Mouse (Mus musculus): ENCODE results near the gene Knstrn. TPM values are rescaled to one million over a fixed set of nuclear protein-coding genes. Genes with fewer than 3 reads are reported as not detected.

Knstrn gene
- polyA plus RNA-seq, 1 experiment: 59.0 TPM

DNA sequence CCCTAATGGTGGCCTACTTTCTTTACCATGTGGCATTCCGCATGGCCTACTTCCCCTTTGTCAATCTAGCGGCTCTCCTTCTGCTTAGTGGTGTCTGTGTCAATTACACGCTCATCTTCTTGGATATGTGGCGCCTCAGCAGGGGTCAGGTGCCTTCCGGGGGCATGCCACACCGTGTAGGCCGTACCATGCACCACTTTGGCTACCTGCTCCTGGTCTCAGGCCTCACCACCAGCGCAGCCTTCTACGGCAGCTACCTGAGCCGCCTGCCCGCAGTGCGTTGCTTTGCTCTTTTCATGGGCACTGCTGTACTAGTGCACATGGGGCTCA is 23.6 kb upstream of the Knstrn start:
- no peak overlapping the region for H3K4me3 ChIP-seq (ENCODE audit: insufficient read depth, low read length)
- no peaks in the 10 kb centered on the region for H3K4me1 ChIP-seq (ENCODE audit: control insufficient read depth, insufficient read depth, low read length)
- no peak for TF ChIP-seq POLR2A (IDR thresholded peaks at IDR 0.05; ENCODE audit: low read depth, low read length)
- no peak for TF ChIP-seq CTCF (IDR thresholded peaks at IDR 0.05; ENCODE audit: borderline replicate concordance, insufficient read depth, low read length)
- no peak overlapping the region for H3K27ac ChIP-seq (ENCODE audit: insufficient read depth, low read length)

DNA sequence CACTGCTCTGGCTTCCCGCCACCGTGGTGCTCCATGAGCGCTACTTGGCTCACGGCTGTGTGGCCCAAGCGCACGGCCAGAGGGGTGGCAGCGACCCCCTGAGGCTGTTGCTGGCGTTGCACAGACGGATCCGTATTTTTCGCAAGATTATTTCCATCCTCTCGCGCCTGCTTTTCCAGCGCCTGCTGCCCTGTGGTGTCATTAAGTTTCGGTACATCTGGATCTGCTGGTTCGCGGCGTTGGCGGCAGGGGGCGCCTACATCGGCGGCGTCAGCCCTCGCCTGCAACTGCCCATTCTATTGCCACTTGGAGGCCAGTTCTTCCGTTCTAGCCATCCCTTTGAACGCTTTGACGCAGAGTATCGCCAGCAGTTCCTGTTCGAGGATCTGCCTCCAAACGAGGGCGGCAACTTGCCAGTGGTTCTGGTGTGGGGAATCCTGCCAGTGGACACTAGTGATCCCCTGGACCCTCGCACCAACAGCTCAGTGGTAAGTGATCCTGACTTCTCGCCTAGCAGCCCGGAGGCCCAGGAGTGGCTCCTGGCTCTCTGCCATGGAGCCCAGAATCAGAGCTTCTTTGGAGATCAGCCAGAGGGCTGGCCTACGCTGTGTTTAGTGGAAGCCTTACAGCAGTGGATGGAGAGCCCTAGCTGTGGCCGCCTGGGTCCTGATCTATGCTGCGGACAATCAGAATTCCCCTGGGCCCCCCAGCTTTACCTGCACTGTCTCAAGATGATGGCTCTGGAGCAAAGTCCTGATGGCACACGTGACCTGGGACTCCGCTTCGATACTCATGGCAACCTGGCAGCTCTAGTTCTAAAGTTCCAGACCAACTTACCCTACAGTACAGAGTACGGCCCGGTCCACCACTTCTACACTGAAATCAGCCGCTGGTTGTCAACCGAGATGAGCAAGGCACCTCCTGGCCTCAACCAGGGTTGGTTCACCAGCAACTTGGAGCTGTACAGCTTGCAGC is 23.0 kb upstream of the Knstrn start:
- H3K4me3 ChIP-seq (ENCODE audit: insufficient read depth, low read length): no peak overlapping the region
- H3K27ac ChIP-seq (ENCODE audit: insufficient read depth, low read length): no peak overlapping the region
- TF ChIP-seq CTCF (IDR thresholded peaks at IDR 0.05; ENCODE audit: borderline replicate concordance, insufficient read depth, low read length): peak; percentile 53
- TF ChIP-seq POLR2A (IDR thresholded peaks at IDR 0.05; ENCODE audit: low read depth, low read length): no peak
- no peaks in the 10 kb centered on the region for H3K4me1 ChIP-seq (ENCODE audit: control insufficient read depth, insufficient read depth, low read length)

GRCm38 (mm10) chr2:118791591-118792258 is 22.1 kb upstream of the Knstrn start:
- Histone ChIP-seq H3K27ac (ENCODE audit: insufficient read depth, low read length) (no peak overlapping the region), H3K4me1 (ENCODE audit: control insufficient read depth, insufficient read depth, low read length) (no peaks in the 10 kb centered on the region), H3K4me3 (ENCODE audit: insufficient read depth, low read length) (no peak overlapping the region)
- no peak for TF ChIP-seq POLR2A (IDR thresholded peaks at IDR 0.05; ENCODE audit: low read depth, low read length)
- TF ChIP-seq CTCF (IDR thresholded peaks at IDR 0.05; ENCODE audit: borderline replicate concordance, insufficient read depth, low read length): no peak

GRCm38 (mm10) chr2:118792259-118792613 is 21.6 kb upstream of the Knstrn start:
- Histone ChIP-seq H3K4me3 (ENCODE audit: insufficient read depth, low read length) (no peak overlapping the region), H3K4me1 (ENCODE audit: control insufficient read depth, insufficient read depth, low read length) (no peaks in the 10 kb centered on the region), H3K27ac (ENCODE audit: insufficient read depth, low read length) (no peak overlapping the region)
- TF ChIP-seq POLR2A (IDR thresholded peaks at IDR 0.05; ENCODE audit: low read depth, low read length) (no peak), CTCF (IDR thresholded peaks at IDR 0.05; ENCODE audit: borderline replicate concordance, insufficient read depth, low read length) (no peak)

GRCm38 (mm10) chr2:118793636-118794035 is 20.2 kb upstream of the Knstrn start:
- TF ChIP-seq CTCF (IDR thresholded peaks at IDR 0.05; ENCODE audit: borderline replicate concordance, insufficient read depth, low read length) (no peak), POLR2A (IDR thresholded peaks at IDR 0.05; ENCODE audit: low read depth, low read length) (no peak)
- H3K4me3 ChIP-seq (ENCODE audit: insufficient read depth, low read length): no peak overlapping the region
- no peak overlapping the region for H3K27ac ChIP-seq (ENCODE audit: insufficient read depth, low read length)
- H3K4me1 ChIP-seq (ENCODE audit: control insufficient read depth, insufficient read depth, low read length): no peaks in the 10 kb centered on the region

GRCm38 (mm10) chr2:118802542-118803118 is 11.2 kb upstream of the Knstrn start:
- TF ChIP-seq POLR2A (IDR thresholded peaks at IDR 0.05; ENCODE audit: low read depth, low read length) (no peak), CTCF (IDR thresholded peaks at IDR 0.05; ENCODE audit: borderline replicate concordance, insufficient read depth, low read length) (no peak)
- no peaks in the 10 kb centered on the region for H3K4me1 ChIP-seq (ENCODE audit: control insufficient read depth, insufficient read depth, low read length)

DNA sequence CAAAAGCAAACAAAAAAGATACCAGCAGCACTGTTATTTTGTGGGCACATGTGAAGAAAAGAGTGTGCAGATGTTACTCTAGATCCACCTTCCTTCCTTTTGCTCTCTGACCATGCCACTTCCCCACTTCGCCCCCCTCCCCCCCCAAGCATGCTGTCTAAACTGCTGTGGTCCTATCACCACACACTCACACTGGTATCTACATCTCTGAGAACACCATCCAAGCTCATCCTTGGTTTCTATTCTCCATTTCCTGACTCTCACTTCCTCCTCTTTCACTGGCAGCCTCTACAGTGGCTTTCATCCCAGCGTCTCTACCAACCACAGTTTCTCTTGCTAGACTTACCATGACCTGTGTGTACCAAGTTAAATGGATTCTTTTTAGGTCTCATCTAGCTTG is 9.3 kb upstream of the Knstrn start:
- TF ChIP-seq POLR2A (IDR thresholded peaks at IDR 0.05; ENCODE audit: low read depth, low read length) (no peak), CTCF (IDR thresholded peaks at IDR 0.05; ENCODE audit: borderline replicate concordance, insufficient read depth, low read length) (no peak)
- no peaks in the 10 kb centered on the region for H3K4me1 ChIP-seq (ENCODE audit: control insufficient read depth, insufficient read depth, low read length)
- H3K27ac ChIP-seq (ENCODE audit: insufficient read depth, low read length): no peak overlapping the region
- no peak overlapping the region for H3K4me3 ChIP-seq (ENCODE audit: insufficient read depth, low read length)

More at GRCm38 (mm10) chr2:118802542-118803118, 11.2 kb upstream of the Knstrn start:
- no peak overlapping the region for H3K4me3 ChIP-seq (ENCODE audit: insufficient read depth, low read length)
- no peak overlapping the region for H3K27ac ChIP-seq (ENCODE audit: insufficient read depth, low read length)

GRCm38 (mm10) chr2:118805137-118805536 is 8.7 kb upstream of the Knstrn start:
- Histone ChIP-seq H3K4me3 (ENCODE audit: insufficient read depth, low read length) (no peak overlapping the region), H3K4me1 (ENCODE audit: control insufficient read depth, insufficient read depth, low read length) (no peaks in the 10 kb centered on the region), H3K27ac (ENCODE audit: insufficient read depth, low read length) (no peak overlapping the region)
- TF ChIP-seq POLR2A (IDR thresholded peaks at IDR 0.05; ENCODE audit: low read depth, low read length) (no peak), CTCF (IDR thresholded peaks at IDR 0.05; ENCODE audit: borderline replicate concordance, insufficient read depth, low read length) (no peak)

- no peak for TF ChIP-seq CTCF (IDR thresholded peaks at IDR 0.05; ENCODE audit: borderline replicate concordance, insufficient read depth, low read length)
- no peak overlapping the region for H3K4me3 ChIP-seq (ENCODE audit: insufficient read depth, low read length)
- H3K27ac ChIP-seq (ENCODE audit: insufficient read depth, low read length): no peak overlapping the region
- H3K4me1 ChIP-seq (ENCODE audit: control insufficient read depth, insufficient read depth, low read length): no peaks in the 10 kb centered on the region
Measured at GRCm38 (mm10) chr2:118805756-118806155, 8.0 kb upstream of the Knstrn start.

DNA sequence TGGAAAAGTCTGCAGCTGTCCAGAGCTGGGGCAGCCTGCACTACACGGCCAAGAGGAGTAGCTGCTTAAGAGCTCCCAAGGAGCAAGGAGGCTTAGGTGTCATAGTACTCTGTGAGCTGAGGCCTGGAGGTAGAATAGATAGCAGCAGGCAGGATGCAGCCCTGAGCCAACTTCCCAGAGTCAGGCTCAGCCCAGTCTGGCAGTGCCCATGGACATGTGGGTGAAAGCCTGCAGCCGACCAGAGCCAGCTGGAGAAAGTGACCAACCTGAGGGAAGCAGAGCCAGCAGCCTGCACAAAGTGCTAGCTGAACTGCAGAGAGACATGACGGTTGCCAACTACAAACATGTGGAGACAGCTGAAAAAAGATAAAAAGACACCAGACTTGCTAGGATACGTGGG is 6.9 kb upstream of the Knstrn start:
- no peak for TF ChIP-seq POLR2A (IDR thresholded peaks at IDR 0.05; ENCODE audit: low read depth, low read length)
- no peak for TF ChIP-seq CTCF (IDR thresholded peaks at IDR 0.05; ENCODE audit: borderline replicate concordance, insufficient read depth, low read length)
- Histone ChIP-seq H3K4me1 (ENCODE audit: control insufficient read depth, insufficient read depth, low read length) (no peaks in the 10 kb centered on the region), H3K27ac (ENCODE audit: insufficient read depth, low read length) (no peak overlapping the region), H3K4me3 (ENCODE audit: insufficient read depth, low read length) (no peak overlapping the region)

Measured in embryonic fibroblast, embryonic 13.5 days (primary cell).